Mouse (Mus musculus): ENCODE results near the gene Nos3. TPM values are rescaled to one million over a fixed set of nuclear protein-coding genes. Genes with fewer than 3 reads are reported as not detected.

The Nos3 gene
- polyA plus RNA-seq, 1 experiment from 2014 or later, result 7.0 TPM

- Histone ChIP-seq H3K4me1 (ENCODE audit: control insufficient read depth, insufficient read depth, low read length) (peaks cover 27% of the 10 kb centered on the region), H3K27me3 (replicated peaks; ENCODE audit: control insufficient read depth, insufficient read depth, low read length) (no peaks in the 10 kb centered on the region), H3K9me3 (ENCODE audit: control insufficient read depth, low read length) (no peaks in the 10 kb centered on the region), H3K9ac (ENCODE audit: low read depth, low read length) (peak overlapping the region; percentile 81), H3K36me3 (ENCODE audit: control insufficient read depth, insufficient read depth, low read length) (peaks cover 6% of the 10 kb centered on the region; the same call in 1 of the 2 replicates), H3K4me2 (ENCODE audit: low read depth, low read length) (peak overlapping the region; percentile 86), H3K27ac (ENCODE audit: low read length) (peak overlapping the region; percentile 98), H3K4me3 (ENCODE audit: low read length) (peak overlapping the region; percentile 76)
- WGBS, result 2% methylated on average over 10 of the region's 10 CpGs
- no peak for ATAC-seq
Measured at GRCm38 (mm10) chr5:24426037-24426432, 61.4 kb downstream of the Nos3 start.

GRCm38 (mm10) chr5:24426556-24427284 lies 62.1 kb downstream of the Nos3 start:
- H3K4me3 ChIP-seq (ENCODE audit: low read length), result peak overlapping the region; percentile 76
- WGBS, result 20% methylated on average over 9 of the region's 9 CpGs
- ATAC-seq, result 0 out of 2 replicates have a peak, but pooled peaks have one; percentile 9
- H3K27ac ChIP-seq (ENCODE audit: low read length), result peak overlapping the region; percentile 98
- H3K36me3 ChIP-seq (ENCODE audit: control insufficient read depth, insufficient read depth, low read length), result peaks cover 6% of the 10 kb centered on the region; the same call in 1 of the 2 replicates
- peak overlapping the region; percentile 86 for H3K4me2 ChIP-seq (ENCODE audit: low read depth, low read length)
- H3K9me3 ChIP-seq (ENCODE audit: control insufficient read depth, low read length), result no peaks in the 10 kb centered on the region
- peak overlapping the region; percentile 81 for H3K9ac ChIP-seq (ENCODE audit: low read depth, low read length)
- no peaks in the 10 kb centered on the region for H3K27me3 ChIP-seq (replicated peaks; ENCODE audit: control insufficient read depth, insufficient read depth, low read length)
- H3K4me1 ChIP-seq (ENCODE audit: control insufficient read depth, insufficient read depth, low read length), result peaks cover 27% of the 10 kb centered on the region

DNA sequence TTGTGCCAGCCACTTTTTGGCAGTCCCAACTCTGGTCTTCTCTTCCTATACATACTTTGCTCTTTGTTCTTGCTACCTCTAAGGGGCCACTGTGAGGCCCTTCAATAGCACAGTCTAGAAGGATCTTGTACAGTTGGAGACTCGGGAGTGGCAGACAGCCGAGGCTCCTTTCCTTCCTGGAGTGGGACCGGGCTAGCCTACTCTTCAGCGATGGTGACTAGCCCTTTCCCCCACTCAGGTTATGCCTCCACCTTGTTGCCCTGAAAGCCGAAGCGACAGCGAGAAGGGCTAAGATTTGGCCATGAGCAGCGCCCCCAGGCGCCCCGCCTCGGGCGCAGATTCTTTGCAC lies 62.6 kb downstream of the Nos3 start:
- peaks cover 27% of the 10 kb centered on the region for H3K4me1 ChIP-seq (ENCODE audit: control insufficient read depth, insufficient read depth, low read length)
- peak overlapping the region; percentile 81 for H3K9ac ChIP-seq (ENCODE audit: low read depth, low read length)
- no peaks in the 10 kb centered on the region for H3K9me3 ChIP-seq (ENCODE audit: control insufficient read depth, low read length)
- no peaks in the 10 kb centered on the region for H3K27me3 ChIP-seq (replicated peaks; ENCODE audit: control insufficient read depth, insufficient read depth, low read length)
- peak overlapping the region; percentile 76 for H3K4me3 ChIP-seq (ENCODE audit: low read length)
- ATAC-seq, result peak; percentile 11; the same call in 1 of the 2 replicates
- WGBS, result 25% methylated on average over 12 of the region's 12 CpGs
- peak overlapping the region; percentile 98 for H3K27ac ChIP-seq (ENCODE audit: low read length)
- H3K36me3 ChIP-seq (ENCODE audit: control insufficient read depth, insufficient read depth, low read length), result peaks cover 6% of the 10 kb centered on the region; the same call in 1 of the 2 replicates
- peak overlapping the region; percentile 86 for H3K4me2 ChIP-seq (ENCODE audit: low read depth, low read length)

DNA sequence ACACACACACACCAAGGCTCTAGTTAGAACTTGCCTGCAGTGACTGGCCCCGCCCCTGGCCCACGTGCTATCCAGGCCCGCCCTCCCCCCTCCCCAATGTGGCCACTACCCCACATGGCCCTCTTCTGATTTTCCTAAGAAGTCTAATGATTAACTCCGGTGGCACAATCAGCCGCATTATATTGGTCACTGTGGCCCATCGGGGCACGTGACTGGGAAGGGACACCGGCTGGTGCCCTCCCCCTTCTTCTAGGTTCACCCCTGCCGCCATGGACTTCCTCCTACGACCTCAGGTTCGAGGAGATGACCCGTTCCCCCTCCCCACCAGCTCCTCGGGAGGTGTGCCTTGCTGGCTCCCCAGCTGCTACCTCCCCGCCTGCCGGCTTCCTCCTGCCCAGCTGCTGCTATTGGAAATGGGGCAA lies 63.4 kb downstream of the Nos3 start:
- Histone ChIP-seq H3K27ac (ENCODE audit: low read length) (peak overlapping the region; percentile 68), H3K36me3 (ENCODE audit: control insufficient read depth, insufficient read depth, low read length) (peaks cover 9% of the 10 kb centered on the region; the same call in 1 of the 2 replicates), H3K4me2 (ENCODE audit: low read depth, low read length) (peak overlapping the region; percentile 86), H3K9ac (ENCODE audit: low read depth, low read length) (peak overlapping the region; percentile 64), H3K4me1 (ENCODE audit: control insufficient read depth, insufficient read depth, low read length) (peaks cover 21% of the 10 kb centered on the region), H3K9me3 (ENCODE audit: control insufficient read depth, low read length) (no peaks in the 10 kb centered on the region), H3K4me3 (ENCODE audit: low read length) (peak overlapping the region; percentile 51), H3K27me3 (replicated peaks; ENCODE audit: control insufficient read depth, insufficient read depth, low read length) (no peaks in the 10 kb centered on the region)
- ATAC-seq, result peak; percentile 44
- 15% methylated on average over 15 of the region's 15 CpGs for WGBS

DNA sequence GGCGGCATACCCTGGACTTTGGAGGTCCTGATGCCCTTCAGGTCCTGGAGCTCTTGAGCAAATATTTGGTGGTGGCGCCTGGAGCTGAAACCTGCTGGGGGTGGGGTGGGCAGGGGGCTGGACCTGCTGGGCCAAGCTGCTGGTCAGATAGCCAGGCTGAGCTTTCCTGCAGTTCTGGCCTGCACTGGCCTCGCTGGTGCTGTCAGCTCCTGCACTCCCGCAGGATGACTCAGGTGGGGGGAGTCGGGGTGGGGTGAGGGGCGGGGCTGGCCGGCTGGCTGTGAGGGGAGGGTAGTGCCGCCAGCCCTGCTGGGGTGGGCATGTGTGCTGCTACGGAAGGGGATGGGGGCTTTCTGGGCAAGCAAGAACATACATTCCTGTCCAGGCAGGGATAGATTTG lies 64.0 kb downstream of the Nos3 start:
- WGBS, result 26% methylated on average over 7 of the region's 9 CpGs
- H3K9ac ChIP-seq (ENCODE audit: low read depth, low read length), result peak overlapping the region; percentile 64

GRCm38 (mm10) chr5:24433993-24434392 lies 69.4 kb downstream of the Nos3 start:
- Histone ChIP-seq H3K27ac (ENCODE audit: low read length) (no peak overlapping the region), H3K27me3 (replicated peaks; ENCODE audit: control insufficient read depth, insufficient read depth, low read length) (no peaks in the 10 kb centered on the region), H3K9me3 (ENCODE audit: control insufficient read depth, low read length) (no peaks in the 10 kb centered on the region), H3K4me1 (ENCODE audit: control insufficient read depth, insufficient read depth, low read length) (no peaks in the 10 kb centered on the region), H3K4me2 (ENCODE audit: low read depth, low read length) (no peak overlapping the region), H3K9ac (ENCODE audit: low read depth, low read length) (no peak overlapping the region), H3K4me3 (ENCODE audit: low read length) (no peak overlapping the region), H3K36me3 (ENCODE audit: control insufficient read depth, insufficient read depth, low read length) (peaks cover 20% of the 10 kb centered on the region)
- WGBS, result 89% methylated on average over 8 of the region's 8 CpGs
- ATAC-seq, result no peak

More for the DNA sequence above, 64.0 kb downstream of the Nos3 start:
- peak overlapping the region; percentile 51 for H3K4me3 ChIP-seq (ENCODE audit: low read length)
- H3K27me3 ChIP-seq (replicated peaks; ENCODE audit: control insufficient read depth, insufficient read depth, low read length), result no peaks in the 10 kb centered on the region
- peaks cover 21% of the 10 kb centered on the region for H3K4me1 ChIP-seq (ENCODE audit: control insufficient read depth, insufficient read depth, low read length)
- peak overlapping the region; percentile 68 for H3K27ac ChIP-seq (ENCODE audit: low read length)
- ATAC-seq, result no peak
- H3K4me2 ChIP-seq (ENCODE audit: low read depth, low read length), result peak overlapping the region; percentile 54
- no peaks in the 10 kb centered on the region for H3K9me3 ChIP-seq (ENCODE audit: control insufficient read depth, low read length)
- H3K36me3 ChIP-seq (ENCODE audit: control insufficient read depth, insufficient read depth, low read length), result peaks cover 10% of the 10 kb centered on the region; the same call in 1 of the 2 replicates

Other genes with a start within 250 kb of the Nos3 start
- gene Nupl2, start 199.8 kb upstream of the Nos3 start, polyA plus RNA-seq (2015; fragmentation: Nextera tagmentation; extraction: Ambion mirVana), result 9.6 and 11.2 TPM in 2 replicates
- 3.1 and 5.8 TPM in 2 replicates for gene Kcnh2, start 13.2 kb upstream of the Nos3 start, polyA plus RNA-seq (2015; fragmentation: Nextera tagmentation; extraction: Ambion mirVana)
- 1.7 and 2.0 TPM in 2 replicates for gene Atg9b, start 27.3 kb downstream of the Nos3 start, polyA plus RNA-seq (2015; fragmentation: Nextera tagmentation; extraction: Ambion mirVana)
- 89.8 and 91.3 TPM in 2 replicates for gene Abcb8, start 28.9 kb downstream of the Nos3 start, polyA plus RNA-seq (2015; fragmentation: Nextera tagmentation; extraction: Ambion mirVana)
- gene Asic3, start 48.6 kb downstream of the Nos3 start, polyA plus RNA-seq (2015; fragmentation: Nextera tagmentation; extraction: Ambion mirVana), result 0.12 and 0.57 TPM in 2 replicates
- gene Cdk5, start 58.7 kb downstream of the Nos3 start, polyA plus RNA-seq (2015; fragmentation: Nextera tagmentation; extraction: Ambion mirVana), result 37.0 and 38.1 TPM in 2 replicates
- gene Slc4a2, start 59.0 kb downstream of the Nos3 start, polyA plus RNA-seq (2015; fragmentation: Nextera tagmentation; extraction: Ambion mirVana), result 52.7 and 59.2 TPM in 2 replicates
- 113 and 117 TPM in 2 replicates for gene Fastk, start 80.5 kb downstream of the Nos3 start, polyA plus RNA-seq (2015; fragmentation: Nextera tagmentation; extraction: Ambion mirVana)
- 28.5 and 28.7 TPM in 2 replicates for gene Tmub1, start 83.0 kb downstream of the Nos3 start, polyA plus RNA-seq (2015; fragmentation: Nextera tagmentation; extraction: Ambion mirVana)
- gene Agap3, start 87.4 kb downstream of the Nos3 start, polyA plus RNA-seq (2015; fragmentation: Nextera tagmentation; extraction: Ambion mirVana), result 10.2 and 10.7 TPM in 2 replicates
- gene Gbx1, start 162.4 kb downstream of the Nos3 start, polyA plus RNA-seq (2015; fragmentation: Nextera tagmentation; extraction: Ambion mirVana), result 0.04 TPM in 1 of 2 replicates, not detected in the other
- gene Asb10, start 176.2 kb downstream of the Nos3 start, polyA plus RNA-seq (2015; fragmentation: Nextera tagmentation; extraction: Ambion mirVana), result 0.16 and 0.29 TPM in 2 replicates
- gene 4931409K22Rik, start 192.0 kb downstream of the Nos3 start, polyA plus RNA-seq (2015; fragmentation: Nextera tagmentation; extraction: Ambion mirVana), result not detected in 2 replicates
- gene Abcf2, start 212.7 kb downstream of the Nos3 start, polyA plus RNA-seq (2015; fragmentation: Nextera tagmentation; extraction: Ambion mirVana), result 75.0 and 82.7 TPM in 2 replicates
- 16.3 and 18.0 TPM in 2 replicates for gene Chpf2, start 221.9 kb downstream of the Nos3 start, polyA plus RNA-seq (2015; fragmentation: Nextera tagmentation; extraction: Ambion mirVana)

Measured in intestine, embryonic 16.5 days (tissue).